Mouse (Mus musculus): ENCODE results near the gene Lrrc34. TPM values are rescaled to one million over a fixed set of nuclear protein-coding genes. Genes with fewer than 3 reads are reported as not detected.

The Lrrc34 gene
- polyA plus RNA-seq, 1 experiment from 2014 or later, result 0.93 TPM

DNA sequence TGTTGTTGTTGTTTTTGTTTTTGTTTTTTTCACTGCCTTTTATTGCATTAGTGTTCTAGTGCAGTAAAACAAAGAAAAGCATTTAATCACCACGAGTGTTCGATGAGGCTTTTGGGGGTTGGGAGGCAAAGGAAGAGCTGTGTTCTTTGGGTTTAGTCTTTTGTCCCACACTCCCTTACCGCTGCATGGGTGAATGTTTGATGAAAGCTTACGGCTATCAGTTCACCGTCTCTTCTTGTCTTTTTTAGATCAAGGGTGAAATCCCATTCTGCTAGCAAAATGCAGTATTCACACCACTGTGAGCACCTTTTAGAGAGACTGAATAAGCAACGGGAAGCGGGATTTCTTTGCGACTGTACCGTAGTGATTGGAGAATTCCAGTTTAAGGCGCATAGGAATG, 44.4 kb downstream of the Lrrc34 start:
- DNase-seq (ENCODE audit: low spot score) (no peak), ATAC-seq (replicated peaks; ENCODE audit: low FRiP score) (no peak)
- Histone ChIP-seq H3K27me3 (replicated peaks; ENCODE audit: control insufficient read depth, insufficient read depth, low read length) (no peaks in the 10 kb centered on the region), H3K36me3 (ENCODE audit: control insufficient read depth, insufficient read depth, low read length) (peaks cover 6% of the 10 kb centered on the region; the same call in 1 of the 2 replicates), H3K4me3 (ENCODE audit: low read depth, low read length) (peak overlapping the region; percentile 75), H3K4me1 (replicated peaks; ENCODE audit: control insufficient read depth, insufficient read depth, low read length) (peaks cover 5% of the 10 kb centered on the region), H3K4me2 (peak overlapping the region; percentile 93), H3K9ac (ENCODE audit: low read depth, low read length) (peak overlapping the region; percentile 82), H3K9me3 (ENCODE audit: control insufficient read depth, low read length) (no peaks in the 10 kb centered on the region), H3K27ac (ENCODE audit: low read depth, low read length) (no peak overlapping the region)
- 50% methylated on average over 10 of the region's 10 CpGs for WGBS

DNA sequence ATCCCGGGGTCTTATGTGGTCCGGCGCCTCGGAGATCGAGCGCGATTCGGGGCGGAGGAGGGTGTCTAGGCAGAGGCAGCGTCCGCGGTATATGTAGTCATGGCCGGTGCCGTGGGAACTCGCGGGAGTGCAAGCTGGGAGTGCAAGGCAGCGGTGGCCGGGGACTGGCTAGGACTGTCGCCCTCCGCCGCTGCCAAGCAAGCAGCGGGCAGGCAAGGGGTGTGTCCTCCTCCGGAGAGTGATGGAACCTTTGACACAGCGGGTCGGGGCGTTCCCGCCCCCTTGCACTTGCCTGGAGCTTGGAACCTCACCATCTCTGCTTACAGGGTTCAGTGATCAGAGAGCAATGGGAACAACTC, 45.0 kb downstream of the Lrrc34 start:
- Histone ChIP-seq H3K27me3 (replicated peaks; ENCODE audit: control insufficient read depth, insufficient read depth, low read length) (no peaks in the 10 kb centered on the region), H3K4me3 (ENCODE audit: low read depth, low read length) (peak overlapping the region; percentile 75), H3K9me3 (ENCODE audit: control insufficient read depth, low read length) (no peaks in the 10 kb centered on the region), H3K27ac (ENCODE audit: low read depth, low read length) (peak overlapping the region; percentile 88), H3K9ac (ENCODE audit: low read depth, low read length) (peak overlapping the region; percentile 82), H3K36me3 (ENCODE audit: control insufficient read depth, insufficient read depth, low read length) (peaks cover 4% of the 10 kb centered on the region; the same call in 1 of the 2 replicates), H3K4me1 (replicated peaks; ENCODE audit: control insufficient read depth, insufficient read depth, low read length) (peaks cover 5% of the 10 kb centered on the region), H3K4me2 (peak overlapping the region; percentile 93)
- DNase-seq (ENCODE audit: low spot score) (peak; percentile 84), ATAC-seq (replicated peaks; ENCODE audit: low FRiP score) (peak; percentile 71)
- 0% methylated on average over 27 of the region's 27 CpGs for whole genome bisulfite sequencing

DNA sequence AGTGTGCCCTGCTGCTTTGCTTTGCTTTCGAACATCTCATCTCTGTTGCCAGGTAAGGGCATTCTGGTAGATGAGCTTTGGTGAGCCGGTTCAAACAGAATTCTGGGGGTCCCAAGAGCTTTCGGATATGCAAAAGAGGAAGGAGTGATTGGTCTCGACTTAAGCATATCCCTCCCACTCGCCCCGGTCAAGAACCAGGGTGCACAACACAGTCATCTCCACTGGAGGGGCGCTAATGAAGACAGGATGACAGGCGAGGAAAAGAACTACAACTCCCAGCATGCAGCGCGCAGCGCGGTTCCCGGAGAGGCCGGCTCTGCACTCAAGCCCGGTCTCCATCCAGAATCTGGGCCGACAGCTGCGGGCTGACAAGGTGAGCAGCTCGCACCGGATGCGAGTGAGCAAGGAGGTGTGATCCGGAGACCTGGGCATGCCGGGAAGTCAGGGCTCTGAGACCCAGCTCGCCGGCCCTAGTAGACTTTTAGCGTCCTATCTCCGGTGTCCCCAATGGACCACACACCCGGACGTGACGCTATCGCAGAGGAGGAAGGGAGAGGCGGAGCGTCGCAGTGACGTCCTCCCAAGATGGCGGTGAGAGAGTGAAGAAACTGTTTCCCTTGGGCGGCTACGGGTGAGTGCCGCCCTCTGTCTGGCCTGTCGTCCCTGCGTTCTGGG, 45.5 kb downstream of the Lrrc34 start, which contains the start of gene Mynn:
Gene Mynn, plus strand, starts transcription at position 1 of the 675 bp plus-strand sequence.
- Histone ChIP-seq H3K4me3 (ENCODE audit: low read depth, low read length) (peak within 1 kb of the TSS; percentile 75), H3K27ac (ENCODE audit: low read depth, low read length) (peak within 1 kb of the TSS; percentile 88), H3K27me3 (replicated peaks; ENCODE audit: control insufficient read depth, insufficient read depth, low read length) (no peaks in the 10 kb centered on the region), H3K4me1 (replicated peaks; ENCODE audit: control insufficient read depth, insufficient read depth, low read length) (peaks cover 5% of the 10 kb centered on the region), H3K4me2 (peak within 1 kb of the TSS; percentile 93), H3K9me3 (ENCODE audit: control insufficient read depth, low read length) (no peaks in the 10 kb centered on the region), H3K36me3 (ENCODE audit: control insufficient read depth, insufficient read depth, low read length) (peaks cover 1% of the 10 kb centered on the region; the same call in 1 of the 2 replicates), H3K9ac (ENCODE audit: low read depth, low read length) (peak within 1 kb of the TSS; percentile 82)
- WGBS, result under 1% methylated on average over 40 of the region's 40 CpGs
- ATAC-seq (replicated peaks; ENCODE audit: low FRiP score) (peak; percentile 90), DNase-seq (ENCODE audit: low spot score) (peak; percentile 97)

DNA sequence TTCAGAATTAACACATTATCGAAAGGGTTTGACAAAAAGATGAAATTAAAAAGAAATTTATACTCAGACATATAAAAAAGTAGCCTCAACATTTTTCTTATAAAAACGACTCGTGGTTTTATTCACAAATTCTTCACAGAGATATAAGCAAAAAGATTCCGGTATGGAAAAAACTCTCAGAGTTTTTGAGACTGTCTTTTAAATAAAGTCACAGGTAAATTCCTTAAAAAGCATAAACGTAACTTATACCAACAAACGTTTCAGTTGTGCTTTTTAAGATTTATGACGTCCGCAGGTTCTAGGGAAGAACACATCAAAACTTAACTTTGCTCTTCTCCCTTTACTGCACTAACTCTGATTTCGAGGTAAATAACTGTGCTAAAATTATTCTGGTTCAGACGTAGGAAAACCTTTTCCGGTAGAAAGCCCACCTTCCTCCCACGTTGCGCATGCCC, 46.0 kb downstream of the Lrrc34 start:
- DNase-seq (ENCODE audit: low spot score) (no peak), ATAC-seq (replicated peaks; ENCODE audit: low FRiP score) (no peak)
- peak overlapping the region; percentile 88 for H3K27ac ChIP-seq (ENCODE audit: low read depth, low read length)
- H3K9me3 ChIP-seq (ENCODE audit: control insufficient read depth, low read length), result no peaks in the 10 kb centered on the region
- peak overlapping the region; percentile 17; the same call in 1 of the 2 replicates for H3K9ac ChIP-seq (ENCODE audit: low read depth, low read length)
- no peaks in the 10 kb centered on the region for H3K27me3 ChIP-seq (replicated peaks; ENCODE audit: control insufficient read depth, insufficient read depth, low read length)
- peak overlapping the region; percentile 93 for H3K4me2 ChIP-seq
- H3K36me3 ChIP-seq (ENCODE audit: control insufficient read depth, insufficient read depth, low read length), result no peaks in the 10 kb centered on the region
- peak overlapping the region; percentile 75 for H3K4me3 ChIP-seq (ENCODE audit: low read depth, low read length)
- peaks cover 5% of the 10 kb centered on the region for H3K4me1 ChIP-seq (replicated peaks; ENCODE audit: control insufficient read depth, insufficient read depth, low read length)
- WGBS, result 1% methylated on average over 13 of the region's 13 CpGs

DNA sequence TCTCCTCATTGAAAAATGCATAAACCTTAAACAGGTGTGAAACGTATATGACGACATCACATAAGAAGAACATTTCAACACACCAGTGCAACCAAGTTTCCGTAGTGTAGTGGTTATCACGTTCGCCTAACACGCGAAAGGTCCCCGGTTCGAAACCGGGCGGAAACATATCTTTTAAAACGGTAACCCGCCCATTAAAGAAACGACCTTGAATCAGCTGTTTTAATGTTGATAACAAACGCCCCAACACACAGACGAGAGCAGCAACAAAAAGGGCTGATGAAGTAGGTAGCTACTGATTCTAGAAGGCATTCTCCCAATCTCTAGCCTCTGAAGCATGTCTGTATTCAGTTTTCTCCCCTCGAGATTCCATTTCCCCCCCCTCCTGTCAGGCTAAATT, 46.5 kb downstream of the Lrrc34 start:
- ATAC-seq (replicated peaks; ENCODE audit: low FRiP score), result peak; percentile 67
- Histone ChIP-seq H3K4me1 (replicated peaks; ENCODE audit: control insufficient read depth, insufficient read depth, low read length) (peaks cover 5% of the 10 kb centered on the region), H3K9me3 (ENCODE audit: control insufficient read depth, low read length) (no peaks in the 10 kb centered on the region), H3K36me3 (ENCODE audit: control insufficient read depth, insufficient read depth, low read length) (no peaks in the 10 kb centered on the region), H3K27ac (ENCODE audit: low read depth, low read length) (peak overlapping the region; percentile 33; the same call in 1 of the 2 replicates), H3K4me2 (peak overlapping the region; percentile 93), H3K9ac (ENCODE audit: low read depth, low read length) (no peak overlapping the region), H3K4me3 (ENCODE audit: low read depth, low read length) (peak overlapping the region; percentile 63), H3K27me3 (replicated peaks; ENCODE audit: control insufficient read depth, insufficient read depth, low read length) (no peaks in the 10 kb centered on the region)
- peak; percentile 79 for DNase-seq (ENCODE audit: low spot score)
- WGBS, result under 1% methylated on average over 17 of the region's 17 CpGs

DNA sequence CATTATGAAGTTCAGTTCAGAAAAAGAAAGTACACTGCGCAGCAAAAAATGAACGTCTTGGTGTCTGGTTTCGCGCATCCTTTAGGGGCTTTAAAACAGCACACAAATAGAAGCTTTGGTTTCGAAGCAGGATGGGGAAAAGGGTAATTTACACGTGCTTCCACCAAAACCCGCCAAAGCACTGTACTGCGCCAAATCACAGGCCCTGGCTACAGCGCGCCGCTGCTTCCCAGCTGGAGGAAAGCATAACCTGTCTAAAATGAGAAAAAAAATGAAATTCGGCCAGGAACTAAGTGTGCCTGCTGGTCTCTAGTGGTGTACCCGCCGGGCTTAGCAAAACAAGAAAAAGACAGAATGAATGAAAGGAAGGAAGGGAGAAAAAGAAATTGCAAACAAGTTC, 47.0 kb downstream of the Lrrc34 start:
- ATAC-seq (replicated peaks; ENCODE audit: low FRiP score) (no peak), DNase-seq (ENCODE audit: low spot score) (peak; percentile 65)
- Histone ChIP-seq H3K4me3 (ENCODE audit: low read depth, low read length) (peak overlapping the region; percentile 63), H3K27me3 (replicated peaks; ENCODE audit: control insufficient read depth, insufficient read depth, low read length) (no peaks in the 10 kb centered on the region), H3K4me1 (replicated peaks; ENCODE audit: control insufficient read depth, insufficient read depth, low read length) (peaks cover 5% of the 10 kb centered on the region), H3K27ac (ENCODE audit: low read depth, low read length) (peak overlapping the region; percentile 10; the same call in 1 of the 2 replicates), H3K9me3 (ENCODE audit: control insufficient read depth, low read length) (no peaks in the 10 kb centered on the region), H3K9ac (ENCODE audit: low read depth, low read length) (peak overlapping the region; percentile 64), H3K36me3 (ENCODE audit: control insufficient read depth, insufficient read depth, low read length) (no peaks in the 10 kb centered on the region), H3K4me2 (peak overlapping the region; percentile 93)
- WGBS, result 0% methylated on average over 14 of the region's 14 CpGs

DNA sequence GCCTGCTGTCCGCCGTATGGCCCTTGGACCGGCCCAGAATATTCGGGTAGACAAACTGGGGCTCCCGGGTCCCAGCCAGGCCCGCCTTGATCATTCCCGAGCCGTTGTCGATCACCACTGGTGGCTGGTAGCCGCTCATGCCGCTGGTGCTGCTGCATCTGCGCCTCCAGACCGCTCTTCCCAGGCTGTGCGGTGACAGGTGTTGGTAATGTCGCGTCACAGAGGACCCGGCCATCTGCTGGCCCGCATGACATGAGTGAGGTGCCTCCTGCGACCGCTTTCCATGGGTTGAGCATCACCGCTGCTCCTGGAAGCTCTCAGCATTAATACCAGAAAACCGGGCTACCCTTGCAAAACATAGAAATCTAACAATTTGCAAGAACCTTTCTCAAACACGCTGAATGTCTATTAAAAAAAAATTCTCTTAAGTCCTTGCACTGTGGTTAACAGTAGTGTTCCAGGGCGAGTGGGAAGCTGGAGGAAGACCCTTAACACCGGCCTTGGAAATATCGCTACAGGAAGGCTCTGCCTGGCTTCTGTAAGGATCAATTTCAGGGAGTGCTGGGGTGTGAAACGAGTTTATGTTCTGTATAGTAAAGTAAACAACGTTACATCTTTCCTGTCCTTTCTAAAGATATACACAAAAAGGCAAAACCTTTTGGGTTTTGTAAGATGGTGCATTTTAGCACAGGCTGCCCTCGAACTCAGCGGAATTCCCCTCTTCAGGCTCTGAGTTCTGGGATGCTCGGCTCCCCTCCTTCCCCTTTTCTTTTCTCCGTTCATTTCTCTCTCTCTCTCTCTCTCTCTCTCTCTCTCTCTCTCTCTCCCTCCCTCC, 47.7 kb downstream of the Lrrc34 start, which contains the start of gene Actrt3:
Gene Actrt3, minus strand, starts transcription at position 229 of the 835 bp plus-strand sequence.
- H3K4me3 ChIP-seq (ENCODE audit: low read depth, low read length), result peak within 1 kb of the TSS; percentile 63
- H3K4me1 ChIP-seq (replicated peaks; ENCODE audit: control insufficient read depth, insufficient read depth, low read length), result peaks cover 5% of the 10 kb centered on the region
- no peaks in the 10 kb centered on the region for H3K36me3 ChIP-seq (ENCODE audit: control insufficient read depth, insufficient read depth, low read length)
- no peaks in the 10 kb centered on the region for H3K27me3 ChIP-seq (replicated peaks; ENCODE audit: control insufficient read depth, insufficient read depth, low read length)
- DNase-seq (ENCODE audit: low spot score) (peak; percentile 52), ATAC-seq (replicated peaks; ENCODE audit: low FRiP score) (no peak)
- H3K9ac ChIP-seq (ENCODE audit: low read depth, low read length), result peak within 1 kb of the TSS; percentile 64
- H3K27ac ChIP-seq (ENCODE audit: low read depth, low read length), result peak within 1 kb of the TSS; percentile 10; the same call in 1 of the 2 replicates
- H3K4me2 ChIP-seq, result peak within 1 kb of the TSS; percentile 93
- WGBS, result 2% methylated on average over 32 of the region's 32 CpGs
- no peaks in the 10 kb centered on the region for H3K9me3 ChIP-seq (ENCODE audit: control insufficient read depth, low read length)

DNA sequence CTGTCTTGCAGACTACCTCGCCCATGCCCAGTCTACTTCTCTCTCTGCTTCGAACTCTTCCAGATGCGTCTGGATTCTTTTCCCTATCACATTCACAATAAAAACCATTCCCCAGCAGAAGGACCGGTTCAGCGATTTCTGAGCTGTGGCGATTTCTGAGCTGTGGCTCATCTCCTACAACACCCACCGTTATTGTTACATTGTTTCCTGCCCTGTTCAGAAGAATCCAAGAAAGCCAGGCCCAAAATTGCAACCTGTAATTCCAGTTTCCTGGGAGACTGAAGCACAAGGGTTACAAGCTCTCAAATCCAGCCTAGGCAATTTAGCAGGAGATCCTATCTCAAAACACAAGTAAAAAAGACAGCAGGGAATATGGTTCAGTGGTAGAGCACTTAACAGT, 50.4 kb downstream of the Lrrc34 start:
- Histone ChIP-seq H3K9me3 (ENCODE audit: control insufficient read depth, low read length) (no peaks in the 10 kb centered on the region), H3K9ac (ENCODE audit: low read depth, low read length) (no peak overlapping the region), H3K27me3 (replicated peaks; ENCODE audit: control insufficient read depth, insufficient read depth, low read length) (no peaks in the 10 kb centered on the region), H3K4me2 (no peak overlapping the region), H3K4me1 (replicated peaks; ENCODE audit: control insufficient read depth, insufficient read depth, low read length) (no peaks in the 10 kb centered on the region), H3K36me3 (ENCODE audit: control insufficient read depth, insufficient read depth, low read length) (no peaks in the 10 kb centered on the region), H3K4me3 (ENCODE audit: low read depth, low read length) (no peak overlapping the region), H3K27ac (ENCODE audit: low read depth, low read length) (no peak overlapping the region)
- ATAC-seq (replicated peaks; ENCODE audit: low FRiP score) (no peak), DNase-seq (ENCODE audit: low spot score) (no peak)
- 85% methylated on average over 7 of the region's 7 CpGs for WGBS

All from liver, embryonic 11.5 days (tissue).